In genomic region chr7:35376623-35377022, GRCm38 (mm10) we compare ENCODE assay signal across 15 mouse cellular contexts. TPM values are rescaled to one million over a fixed set of nuclear protein-coding genes. Genes with fewer than 3 reads are reported as not detected.
DNase-seq lines count a peak whose midpoint lies in the region; ATAC-seq and TF ChIP-seq lines count a peak whose summit lies in the region.
"Had no signal": no experiment of that assay in that cellular context is flagged by ENCODE, and none has a peak within 500 bp of the region (broad histone marks: within the 10 kb centered on the region; RNA-seq: fewer than 3 reads in every experiment).

No protein-coding gene starts in this region.

- H3K36me3 ChIP-seq in kidney, adult 2 months (ENCODE audit: control insufficient read depth, insufficient read depth, low read length): no peaks in the 10 kb centered on the region
- no peaks in the 10 kb centered on the region; the same call in 1 of the 2 replicates for H3K36me3 ChIP-seq in kidney, embryonic 16.5 days (ENCODE audit: insufficient read depth, low read length)
- H3K36me3 ChIP-seq: midbrain, embryonic 12.5 days; neural tube, embryonic 12.5 days had no signal

- no peaks in the 10 kb centered on the region for H3K9me3 ChIP-seq in kidney, embryonic 16.5 days (ENCODE audit: low read length)
- H3K9me3 ChIP-seq: heart, embryonic 10.5 days; midbrain, embryonic 12.5 days; neural tube, embryonic 12.5 days had no signal

- peaks cover 13% of the 10 kb centered on the region; the same call in 1 of the 2 replicates for H3K4me1 ChIP-seq in kidney, adult 2 months (ENCODE audit: control insufficient read depth, insufficient read depth, low read length)
- peaks cover 14% of the 10 kb centered on the region for H3K4me1 ChIP-seq in kidney, embryonic 16.5 days (ENCODE audit: insufficient read depth, low read length)
- H3K4me1 ChIP-seq: neural tube, embryonic 12.5 days had no signal

- no peaks in the 10 kb centered on the region for H3K27me3 ChIP-seq in kidney, adult 2 months (replicated peaks; ENCODE audit: control insufficient read depth, insufficient read depth, low read length)
- no peaks in the 10 kb centered on the region for H3K27me3 ChIP-seq in kidney, embryonic 16.5 days (ENCODE audit: insufficient read depth, low read length)
- H3K27me3 ChIP-seq: CH12.LX; midbrain, embryonic 12.5 days; neural tube, embryonic 12.5 days had no signal

- peak; percentile 71 for DNase-seq in kidney, adult 2 months
- peak; percentile 42 to 56 for DNase-seq in right cerebral cortex, postnatal 10 days (ENCODE audit: low spot score in 2 of 2)
- DNase-seq in right cerebral cortex, adult 18-20 months: no peak
- DNase-seq in cerebellum, adult 9-10 months: peak; percentile 79
- no peak for DNase-seq in adrenal gland, postnatal 14 days
- DNase-seq in urinary bladder, postnatal 14 days (ENCODE audit: low spot score): no peak
- DNase-seq: adrenal gland, postnatal 25 days; heart, postnatal 4 days; lung, postnatal 10 days had no signal

- peak overlapping the region; percentile 10; the same call in 1 of the 2 replicates for H3K27ac ChIP-seq in kidney, adult 2 months (ENCODE audit: insufficient read depth, low read depth, low read length)
- H3K27ac ChIP-seq in kidney, embryonic 16.5 days (ENCODE audit: low read length): no peak overlapping the region
- H3K27ac ChIP-seq: heart, embryonic 10.5 days; midbrain, embryonic 12.5 days; neural tube, embryonic 12.5 days had no signal

- TF ChIP-seq POLR2A in kidney, adult 2 months (IDR thresholded peaks at IDR 0.05; ENCODE audit: low read depth, low read length): no peak

- no peak overlapping the region for H3K4me3 ChIP-seq in kidney, adult 2 months (ENCODE audit: insufficient read depth, low read depth, low read length)
- no peak overlapping the region for H3K4me3 ChIP-seq in kidney, embryonic 16.5 days (ENCODE audit: low read length)
- H3K4me3 ChIP-seq: heart, embryonic 10.5 days; midbrain, embryonic 12.5 days; neural tube, embryonic 12.5 days had no signal

- no peak overlapping the region for H3K4me2 ChIP-seq in kidney, embryonic 16.5 days (replicated peaks; ENCODE audit: low read depth, low read length)
- H3K4me2 ChIP-seq: liver, embryonic 11.5 days; midbrain, embryonic 12.5 days; neural tube, embryonic 12.5 days had no signal

- no peak for ATAC-seq in kidney, embryonic 16.5 days (ENCODE audit: low FRiP score, low TSS enrichment)

- 57% methylated on average over 9 of the region's 9 CpGs for WGBS in kidney, adult 2 months
- 63% methylated on average over 9 of the region's 9 CpGs for WGBS in kidney, embryonic 16.5 days

- no peak overlapping the region for H3K9ac ChIP-seq in kidney, embryonic 16.5 days (replicated peaks; ENCODE audit: low read length)
- H3K9ac ChIP-seq: midbrain, embryonic 12.5 days; neural tube, embryonic 12.5 days had no signal

- no peak for TF ChIP-seq CTCF in kidney, adult 2 months (conservative IDR thresholded peaks at IDR 0.05; ENCODE audit: insufficient read depth, insufficient read length, low read depth, low read length)

RNA-seq across cellular contexts. Expression of gene Faap24, which starts 20.0 kb away (rescaled TPM):
- 4.3 and 4.8 TPM in 2 replicates for polyA plus RNA-seq in kidney, adult 2 months (2012; rRNA removed)
- 16.9 and 17.8 TPM in 2 replicates for polyA plus RNA-seq in kidney, embryonic 16.5 days (2015; fragmentation: Nextera tagmentation; extraction: Ambion mirVana)
- 5.6 and 8.4 TPM in 2 replicates for total RNA-seq in adrenal gland, postnatal 14 days (2021)

RNA-seq across cellular contexts. Expression of gene Cep89, which starts 20.2 kb away (rescaled TPM):
- polyA plus RNA-seq in kidney, adult 2 months (2012; rRNA removed): 24.4 and 29.5 TPM in 2 replicates
- polyA plus RNA-seq in kidney, embryonic 16.5 days (2015; fragmentation: Nextera tagmentation; extraction: Ambion mirVana): 63.7 and 73.2 TPM in 2 replicates
- total RNA-seq in adrenal gland, postnatal 14 days (2021): 16.9 and 18.4 TPM in 2 replicates

RNA-seq across cellular contexts. Expression of gene Rhpn2, which starts 42.7 kb away (rescaled TPM):
- polyA plus RNA-seq in kidney, adult 2 months (2012; rRNA removed): 7.5 and 8.7 TPM in 2 replicates
- polyA plus RNA-seq in kidney, embryonic 16.5 days (2015; fragmentation: Nextera tagmentation; extraction: Ambion mirVana): 16.3 TPM in 2 replicates
- total RNA-seq in adrenal gland, postnatal 14 days (2021): 2.8 and 4.7 TPM in 2 replicates

RNA-seq across cellular contexts. Expression of gene Gpatch1, which starts 58.4 kb away (rescaled TPM):
- 4.2 and 5.3 TPM in 2 replicates for polyA plus RNA-seq in kidney, adult 2 months (2012; rRNA removed)
- 19.6 and 19.9 TPM in 2 replicates for polyA plus RNA-seq in kidney, embryonic 16.5 days (2015; fragmentation: Nextera tagmentation; extraction: Ambion mirVana)
- total RNA-seq in adrenal gland, postnatal 14 days (2021): 14.0 and 17.1 TPM in 2 replicates

Comparison
In these comparisons a context has a peak if more than half of its experiments do, and no peak if none do; other contexts are left out.
1. DNase-seq: peak in kidney, adult 2 months (single experiment), right cerebral cortex, postnatal 10 days (2 of 2) and cerebellum, adult 9-10 months (single experiment); none in right cerebral cortex, adult 18-20 months (single experiment), adrenal gland, postnatal 14 days (single experiment) and urinary bladder, postnatal 14 days (single experiment).